Mouse (Mus musculus): Measurements from ENCODE around the gene Oscar. TPM values are rescaled to one million over a fixed set of nuclear protein-coding genes. Genes with fewer than 3 reads are reported as not detected.

Oscar gene
- total RNA-seq, 1 experiment: 0.13 TPM

GRCm38 (mm10) chr7:3595146-3595545, 20.8 kb downstream of the Oscar start:
- H3K9ac ChIP-seq (ENCODE audit: insufficient read depth, low read depth, low read length, poor library complexity, severe bottlenecking): peak overlapping the region; percentile 73; the same call in 1 of the 2 replicates
- H3K27ac ChIP-seq (ENCODE audit: insufficient read depth, low read depth, low read length, poor library complexity, severe bottlenecking): no peak overlapping the region; the same call in 1 of the 2 replicates
- DNase-seq (ENCODE audit: low read depth, low spot score): peak; percentile 59
- H3K9me3 ChIP-seq (ENCODE audit: control insufficient read depth, insufficient read depth, low read depth, low read length): no peaks in the 10 kb centered on the region
- no peaks in the 10 kb centered on the region for H3K36me3 ChIP-seq (ENCODE audit: control insufficient read depth, insufficient read depth, low read length, poor library complexity, severe bottlenecking)
- peak overlapping the region; percentile 63 to 66 for H3K4me3 ChIP-seq (ENCODE audit: insufficient read depth in 1 of 2, low read depth in 1 of 2, low read length in 2 of 2, poor library complexity in 1 of 2, severe bottlenecking in 1 of 2)
- H3K4me1 ChIP-seq (ENCODE audit: control insufficient read depth in 2 of 2, insufficient read depth in 2 of 2, low read length in 2 of 2, poor library complexity in 1 of 2): no peaks in the 10 kb centered on the region
- in situ Hi-C loops (cut with MboI; ENCODE audit: low sequenced_read_pairs in 2 of 2, unreplicated experiment in 2 of 2): no loop called here
- no peak for TF ChIP-seq CHD2 (IDR thresholded peaks at IDR 0.05; ENCODE audit: low read depth, low read length)
- TF ChIP-seq ZNF384 (IDR thresholded peaks at IDR 0.05; ENCODE audit: low read depth, low read length): peak; percentile 94

- H3K27ac ChIP-seq (ENCODE audit: insufficient read depth, low read depth, low read length, poor library complexity, severe bottlenecking): peak overlapping the region; percentile 54; the same call in 1 of the 2 replicates
- TF ChIP-seq MAFK (IDR thresholded peaks at IDR 0.05; ENCODE audit: insufficient read depth, low read depth, low read length) (no peak), ZNF384 (IDR thresholded peaks at IDR 0.05; ENCODE audit: low read depth, low read length) (no peak), HCFC1 (IDR thresholded peaks at IDR 0.05; ENCODE audit: borderline replicate concordance, insufficient read depth, low read length) (no peak), ZC3H11A (IDR thresholded peaks at IDR 0.05; ENCODE audit: borderline replicate concordance, low read depth, low read length) (no peak), CHD2 (IDR thresholded peaks at IDR 0.05; ENCODE audit: low read depth, low read length) (no peak)
- peak overlapping the region; percentile 63 to 66 for H3K4me3 ChIP-seq (ENCODE audit: insufficient read depth in 1 of 2, low read depth in 1 of 2, low read length in 2 of 2, poor library complexity in 1 of 2, severe bottlenecking in 1 of 2)
- H3K9ac ChIP-seq (ENCODE audit: insufficient read depth, low read depth, low read length, poor library complexity, severe bottlenecking): peak overlapping the region; percentile 73
- H3K36me3 ChIP-seq (ENCODE audit: control insufficient read depth, insufficient read depth, low read length, poor library complexity, severe bottlenecking): no peaks in the 10 kb centered on the region
- no peaks in the 10 kb centered on the region for H3K4me1 ChIP-seq (ENCODE audit: control insufficient read depth in 2 of 2, insufficient read depth in 2 of 2, low read length in 2 of 2, poor library complexity in 1 of 2)
- in situ Hi-C loops (cut with MboI; ENCODE audit: low sequenced_read_pairs in 2 of 2, unreplicated experiment in 2 of 2): no loop called here
- no peaks in the 10 kb centered on the region for H3K9me3 ChIP-seq (ENCODE audit: control insufficient read depth, insufficient read depth, low read depth, low read length)
- no peak for DNase-seq (ENCODE audit: low read depth, low spot score)
These were observed 21.3 kb downstream of the Oscar start for GRCm38 (mm10) chr7:3594686-3595085.

GRCm38 (mm10) chr7:3593855-3594254, 22.1 kb downstream of the Oscar start:
- no peaks in the 10 kb centered on the region for H3K9me3 ChIP-seq (ENCODE audit: control insufficient read depth, insufficient read depth, low read depth, low read length)
- H3K4me1 ChIP-seq (ENCODE audit: control insufficient read depth in 2 of 2, insufficient read depth in 2 of 2, low read length in 2 of 2, poor library complexity in 1 of 2): no peaks in the 10 kb centered on the region
- no peak overlapping the region for H3K4me3 ChIP-seq (ENCODE audit: insufficient read depth in 1 of 2, low read depth in 1 of 2, low read length in 2 of 2, poor library complexity in 1 of 2, severe bottlenecking in 1 of 2)
- no peak overlapping the region for H3K27ac ChIP-seq (ENCODE audit: insufficient read depth, low read depth, low read length, poor library complexity, severe bottlenecking)
- in situ Hi-C loops (cut with MboI; ENCODE audit: low sequenced_read_pairs in 2 of 2, unreplicated experiment in 2 of 2): no loop called here
- no peak for TF ChIP-seq ZC3H11A (IDR thresholded peaks at IDR 0.05; ENCODE audit: borderline replicate concordance, low read depth, low read length)
- no peak for TF ChIP-seq MAFK (IDR thresholded peaks at IDR 0.05; ENCODE audit: insufficient read depth, low read depth, low read length)
- TF ChIP-seq HCFC1 (IDR thresholded peaks at IDR 0.05; ENCODE audit: borderline replicate concordance, insufficient read depth, low read length): no peak
- no peak for TF ChIP-seq ZNF384 (IDR thresholded peaks at IDR 0.05; ENCODE audit: low read depth, low read length)
- TF ChIP-seq CHD2 (IDR thresholded peaks at IDR 0.05; ENCODE audit: low read depth, low read length): no peak
- no peak for DNase-seq (ENCODE audit: low read depth, low spot score)
- H3K9ac ChIP-seq (ENCODE audit: insufficient read depth, low read depth, low read length, poor library complexity, severe bottlenecking): no peak overlapping the region
- no peaks in the 10 kb centered on the region for H3K36me3 ChIP-seq (ENCODE audit: control insufficient read depth, insufficient read depth, low read length, poor library complexity, severe bottlenecking)

DNA sequence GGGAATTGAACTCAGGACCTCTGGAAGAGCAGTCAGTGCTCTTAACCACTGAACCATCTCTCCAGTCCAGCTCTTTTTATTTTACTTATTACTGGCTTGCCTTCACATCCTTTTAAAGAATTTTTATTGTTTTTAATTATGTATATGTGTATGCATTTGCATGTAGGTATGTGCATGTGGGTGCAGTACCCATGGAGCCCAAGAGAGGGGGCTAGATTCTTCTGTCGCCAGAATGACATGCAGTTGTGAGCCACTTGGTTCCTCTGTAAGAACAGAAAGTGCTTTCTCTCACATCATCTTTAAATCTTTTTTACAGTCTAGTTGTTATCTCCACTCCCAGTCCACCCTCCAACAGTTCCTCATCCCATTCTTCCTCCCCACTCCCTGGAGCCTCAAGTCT, 24.4 kb downstream of the Oscar start:
- TF ChIP-seq CHD2 (IDR thresholded peaks at IDR 0.05; ENCODE audit: low read depth, low read length) (no peak), HCFC1 (IDR thresholded peaks at IDR 0.05; ENCODE audit: borderline replicate concordance, insufficient read depth, low read length) (no peak), ZC3H11A (IDR thresholded peaks at IDR 0.05; ENCODE audit: borderline replicate concordance, low read depth, low read length) (no peak), MAFK (IDR thresholded peaks at IDR 0.05; ENCODE audit: insufficient read depth, low read depth, low read length) (no peak), ZNF384 (IDR thresholded peaks at IDR 0.05; ENCODE audit: low read depth, low read length) (no peak)
- Histone ChIP-seq H3K27ac (ENCODE audit: insufficient read depth, low read depth, low read length, poor library complexity, severe bottlenecking) (no peak overlapping the region), H3K4me3 (ENCODE audit: insufficient read depth in 1 of 2, low read depth in 1 of 2, low read length in 2 of 2, poor library complexity in 1 of 2, severe bottlenecking in 1 of 2) (no peak overlapping the region), H3K4me1 (ENCODE audit: control insufficient read depth in 2 of 2, insufficient read depth in 2 of 2, low read length in 2 of 2, poor library complexity in 1 of 2) (peaks cover 5 to 9% of the 10 kb centered on the region in 2 experiments), H3K36me3 (ENCODE audit: control insufficient read depth, insufficient read depth, low read length, poor library complexity, severe bottlenecking) (no peaks in the 10 kb centered on the region), H3K9ac (ENCODE audit: insufficient read depth, low read depth, low read length, poor library complexity, severe bottlenecking) (no peak overlapping the region), H3K9me3 (ENCODE audit: control insufficient read depth, insufficient read depth, low read depth, low read length) (no peaks in the 10 kb centered on the region)
- no peak for DNase-seq (ENCODE audit: low read depth, low spot score)
- in situ Hi-C loops (cut with MboI; ENCODE audit: low sequenced_read_pairs in 2 of 2, unreplicated experiment in 2 of 2): no loop called here

- Histone ChIP-seq H3K9me3 (ENCODE audit: control insufficient read depth, insufficient read depth, low read depth, low read length) (no peaks in the 10 kb centered on the region), H3K36me3 (ENCODE audit: control insufficient read depth, insufficient read depth, low read length, poor library complexity, severe bottlenecking) (no peaks in the 10 kb centered on the region), H3K4me3 (ENCODE audit: insufficient read depth in 1 of 2, low read depth in 1 of 2, low read length in 2 of 2, poor library complexity in 1 of 2, severe bottlenecking in 1 of 2) (no peak overlapping the region), H3K4me1 (ENCODE audit: control insufficient read depth in 2 of 2, insufficient read depth in 2 of 2, low read length in 2 of 2, poor library complexity in 1 of 2) (peaks cover 6 to 9% of the 10 kb centered on the region in 2 experiments), H3K27ac (ENCODE audit: insufficient read depth, low read depth, low read length, poor library complexity, severe bottlenecking) (no peak overlapping the region), H3K9ac (ENCODE audit: insufficient read depth, low read depth, low read length, poor library complexity, severe bottlenecking) (no peak overlapping the region)
- in situ Hi-C loops (cut with MboI; ENCODE audit: low sequenced_read_pairs in 2 of 2, unreplicated experiment in 2 of 2): no loop called here
- no peak for DNase-seq (ENCODE audit: low read depth, low spot score)
- TF ChIP-seq MAFK (IDR thresholded peaks at IDR 0.05; ENCODE audit: insufficient read depth, low read depth, low read length) (no peak), ZNF384 (IDR thresholded peaks at IDR 0.05; ENCODE audit: low read depth, low read length) (no peak), CHD2 (IDR thresholded peaks at IDR 0.05; ENCODE audit: low read depth, low read length) (no peak), HCFC1 (IDR thresholded peaks at IDR 0.05; ENCODE audit: borderline replicate concordance, insufficient read depth, low read length) (no peak), ZC3H11A (IDR thresholded peaks at IDR 0.05; ENCODE audit: borderline replicate concordance, low read depth, low read length) (no peak)
These were observed 25.4 kb downstream of the Oscar start for GRCm38 (mm10) chr7:3590550-3590949.
